Mouse (Mus musculus) bone marrow macrophage, adult 2 months (primary cell): ENCODE results near the gene Faxc. TPM values are rescaled to one million over a fixed set of nuclear protein-coding genes. Genes with fewer than 3 reads are reported as not detected.

Experiments used
- H3K27ac ChIP-seq: 2 replicates; pipeline ENCODE4 v1.5.1; 2012; ENCODE audit warnings: low read depth, low read length; ENCODE audit not compliant: insufficient read depth
- H3K4me1 ChIP-seq: 2 replicates; pipeline ENCODE4 v1.6.1; 2012; ENCODE audit warnings: low read length; ENCODE audit not compliant: control insufficient read depth, insufficient read depth
- H3K4me3 ChIP-seq: 2 replicates; pipeline ENCODE4 v1.5.1; 2012; ENCODE audit warnings: mild to moderate bottlenecking, low read length, moderate library complexity; ENCODE audit not compliant: insufficient read depth
- CTCF ChIP-seq: IDR thresholded peaks from 2 replicates; pipeline ENCODE4 v1.5.1; 2012; ENCODE audit warnings: low read depth, mild to moderate bottlenecking, low read length, moderate library complexity
- POLR2A ChIP-seq: IDR thresholded peaks from 2 replicates; pipeline ENCODE4 v1.6.1; 2012; ENCODE audit warnings: mild to moderate bottlenecking, low read depth, low read length, borderline replicate concordance
- polyA plus RNA-seq: library from polyadenylated mRNA; stranded (reverse); fragments of >200 nt; gene quantifications from 2 replicates; pipeline ENCODE4 v1.2.4, GENCODE M21; 2012; ENCODE audit not compliant: missing spikeins, insufficient read depth, insufficient read length

Gene Faxc
- not detected in 2 replicates for polyA plus RNA-seq

GRCm38 (mm10) chr4:21930971-21931771 is at the start of gene Faxc:
Faxc (plus strand) TSS chr4:21931329.
- no peaks in the 10 kb centered on the region for H3K4me1 ChIP-seq
- TF ChIP-seq CTCF (no peak), POLR2A (no peak)
- H3K27ac ChIP-seq = no peak within 1 kb of the TSS
- H3K4me3 ChIP-seq = peak within 1 kb of the TSS; percentile 55

GRCm38 (mm10) chr4:21882806-21883205 is 48.3 kb upstream of the Faxc start:
- Histone ChIP-seq H3K4me1 (peaks cover 3% of the 10 kb centered on the region; the same call in 1 of the 2 replicates), H3K27ac (no peak overlapping the region), H3K4me3 (no peak overlapping the region)
- TF ChIP-seq POLR2A = no peak
- TF ChIP-seq CTCF = no peak

- Histone ChIP-seq H3K4me1 (peaks cover 2% of the 10 kb centered on the region; the same call in 1 of the 2 replicates), H3K4me3 (no peak overlapping the region)
- no peak for TF ChIP-seq CTCF
- no peak for TF ChIP-seq POLR2A
These were observed 45.3 kb upstream of the Faxc start for GRCm38 (mm10) chr4:21885831-21886230.

DNA sequence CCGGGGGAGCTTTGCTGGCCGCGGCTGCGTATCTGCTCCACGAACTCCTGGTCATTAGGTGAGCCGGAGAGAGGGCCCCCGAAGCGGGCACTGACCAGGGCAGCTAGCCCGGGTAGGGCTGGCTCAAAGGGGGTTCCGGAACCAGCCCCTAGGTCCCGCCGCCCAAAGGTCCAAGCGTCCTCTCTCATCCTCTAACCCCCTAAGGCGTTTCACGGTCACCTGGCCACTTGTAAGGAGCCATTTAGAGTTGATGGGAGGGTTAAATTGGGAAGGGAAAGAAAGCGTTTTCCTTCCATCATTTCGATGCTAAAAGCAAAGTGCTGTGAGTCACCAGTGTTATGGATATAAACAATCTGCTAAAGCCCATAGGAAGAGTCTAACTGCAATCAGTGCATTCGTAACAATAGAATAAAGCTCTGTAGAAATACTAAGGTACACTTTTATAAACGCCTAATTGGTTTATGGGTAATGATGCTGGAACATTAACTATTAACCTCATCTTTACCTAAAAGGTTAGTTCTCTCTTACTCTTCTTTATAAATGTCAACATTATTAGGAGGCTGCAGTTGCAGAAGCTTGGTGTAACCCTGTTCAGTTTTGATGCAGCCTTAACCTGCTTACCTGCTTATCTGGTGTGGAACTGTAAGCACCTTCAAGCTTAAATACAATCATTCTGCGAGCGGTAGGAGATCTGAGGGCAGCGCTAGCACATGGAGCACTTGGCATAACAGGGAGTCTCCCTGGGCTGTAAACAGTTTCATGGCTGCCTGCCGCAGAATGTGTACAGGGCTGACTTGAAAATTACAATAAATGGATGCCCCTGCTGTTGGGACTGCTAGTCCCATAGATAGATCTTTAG is 872 bp downstream of the Faxc start:
- Histone ChIP-seq H3K4me1 (no peaks in the 10 kb centered on the region), H3K4me3 (peak overlapping the region; percentile 55), H3K27ac (no peak overlapping the region)
- TF ChIP-seq POLR2A (no peak), CTCF (no peak)

More at GRCm38 (mm10) chr4:21885831-21886230, 45.3 kb upstream of the Faxc start:
- H3K27ac ChIP-seq = no peak overlapping the region

GRCm38 (mm10) chr4:21935378-21935777 is 4.2 kb downstream of the Faxc start:
- Histone ChIP-seq H3K27ac (no peak overlapping the region), H3K4me3 (no peak overlapping the region), H3K4me1 (no peaks in the 10 kb centered on the region)
- TF ChIP-seq POLR2A (no peak), CTCF (no peak)

DNA sequence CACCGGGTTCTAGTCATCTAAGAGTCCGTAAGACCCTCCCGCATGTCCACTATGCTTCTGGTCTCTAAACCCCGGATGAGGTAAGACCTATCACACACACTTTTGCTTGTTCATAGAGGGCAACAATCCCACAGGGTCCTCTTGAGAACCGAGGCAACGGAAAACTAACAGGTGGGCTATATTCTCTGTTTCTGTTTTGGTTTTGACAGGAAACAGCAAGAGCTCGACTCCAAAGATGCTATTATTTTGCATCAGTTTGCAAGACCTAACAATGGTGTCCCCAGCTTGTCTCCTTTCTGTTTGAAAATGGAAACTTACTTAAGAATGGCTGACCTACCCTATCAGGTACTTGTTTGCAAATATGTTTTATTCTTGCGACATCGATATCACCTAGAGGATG is 5.3 kb downstream of the Faxc start:
- no peak overlapping the region for H3K27ac ChIP-seq
- H3K4me1 ChIP-seq = no peaks in the 10 kb centered on the region
- no peak overlapping the region for H3K4me3 ChIP-seq
- TF ChIP-seq CTCF = no peak
- no peak for TF ChIP-seq POLR2A

GRCm38 (mm10) chr4:21937890-21938289 is 6.8 kb downstream of the Faxc start:
- TF ChIP-seq POLR2A (no peak), CTCF (no peak)
- Histone ChIP-seq H3K4me3 (no peak overlapping the region), H3K27ac (no peak overlapping the region), H3K4me1 (no peaks in the 10 kb centered on the region)

DNA sequence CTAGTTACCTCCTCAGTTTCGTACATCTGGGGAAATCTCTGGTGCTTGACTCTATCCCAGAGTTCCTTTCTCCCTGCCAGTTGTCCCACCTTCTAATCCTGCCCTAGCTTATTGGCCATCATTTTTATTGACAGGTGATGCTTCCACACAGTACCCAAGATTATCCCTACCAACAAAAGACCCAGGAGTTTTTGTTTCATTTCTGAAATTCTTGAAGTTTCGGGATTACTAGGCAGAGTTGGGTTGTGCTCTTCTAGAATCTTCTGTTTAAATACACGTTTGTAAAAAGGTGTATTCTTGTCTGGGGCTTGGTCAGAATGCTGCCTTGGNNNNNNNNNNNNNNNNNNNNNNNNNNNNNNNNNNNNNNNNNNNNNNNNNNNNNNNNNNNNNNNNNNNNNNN is 13.5 kb downstream of the Faxc start:
- H3K27ac ChIP-seq = no peak overlapping the region
- TF ChIP-seq CTCF = no peak
- TF ChIP-seq POLR2A = no peak
- H3K4me3 ChIP-seq = no peak overlapping the region
- H3K4me1 ChIP-seq = no peaks in the 10 kb centered on the region

- H3K4me1 ChIP-seq = no peaks in the 10 kb centered on the region
- H3K4me3 ChIP-seq = no peak overlapping the region
- TF ChIP-seq POLR2A (no peak), CTCF (0 out of 2 replicates have a peak, but pooled peaks have one; percentile 23)
- no peak overlapping the region for H3K27ac ChIP-seq
These were observed 20.3 kb downstream of the Faxc start for GRCm38 (mm10) chr4:21951444-21951843.
